Mouse (Mus musculus): ENCODE results near the gene Prune2.

GRCm38 (mm10) chr19:17263679-17264370, 307.9 kb downstream of the Prune2 start:
- no peak for TF ChIP-seq CTCF (IDR thresholded peaks at IDR 0.05)
- TF ChIP-seq EP300 (IDR thresholded peaks at IDR 0.05), result no peak
